Mouse (Mus musculus): Measurements from ENCODE around the gene Olfr15.
"Not testable (repeated sequence)": the region's sequence is repeated elsewhere in the genome, so short reads cannot be mapped to it uniquely, and the experiment has no call there.

The Olfr15 gene

DNA sequence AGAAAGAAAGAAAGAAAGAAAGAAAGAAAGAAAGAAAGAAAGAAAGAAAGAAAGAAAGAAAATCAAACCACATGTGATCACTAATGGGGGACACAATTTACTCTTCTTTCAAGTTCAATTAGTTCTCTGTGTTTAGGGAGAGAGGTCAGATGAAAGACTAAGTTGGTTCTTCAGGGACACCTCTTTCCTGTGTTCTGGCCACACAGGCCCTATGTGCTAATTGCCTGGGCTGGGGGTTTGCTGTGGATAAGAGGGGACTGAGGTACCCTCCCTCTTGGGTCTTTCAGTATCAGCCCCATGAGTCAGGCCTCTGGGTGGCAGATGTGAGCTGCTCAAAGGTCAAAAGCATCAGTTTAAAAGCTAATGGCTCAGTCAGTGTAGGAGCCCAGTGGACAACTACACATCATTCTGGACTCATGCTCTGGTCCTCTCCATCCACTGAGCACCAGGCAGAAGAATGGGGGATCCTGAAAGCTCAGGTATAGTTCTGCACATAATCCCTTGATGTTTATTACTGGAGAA lies at the start of gene Olfr15:
Gene Olfr15, plus strand, starts transcription at position 291 of the 522 bp plus-strand sequence.
- DNase-seq (ENCODE audit: low spot score): no peak

DNA sequence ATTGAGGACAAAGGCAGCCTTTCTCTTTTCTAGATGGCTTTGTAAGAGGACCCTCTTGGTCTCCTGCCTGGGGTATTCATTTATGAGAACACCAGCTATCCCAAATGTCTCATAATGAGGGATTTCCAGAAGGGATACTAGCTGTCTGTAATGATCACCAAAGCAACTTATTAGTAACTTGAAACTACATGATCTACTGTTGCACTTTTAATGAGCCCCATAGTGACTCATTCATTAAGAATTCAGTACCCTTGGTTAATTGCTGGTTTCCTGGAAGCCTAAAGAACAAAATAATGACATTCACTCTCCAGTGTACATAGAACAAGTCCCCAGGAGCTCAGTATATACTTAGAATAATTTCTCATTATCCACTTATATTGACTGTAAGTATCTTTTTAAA lies 49.4 kb upstream of the Olfr15 start:
- DNase-seq (ENCODE audit: low spot score): no peak

GRCm38 (mm10) chr16:3788394-3788793 lies 42.3 kb upstream of the Olfr15 start:
- DNase-seq (ENCODE audit: low spot score): no peak

DNA sequence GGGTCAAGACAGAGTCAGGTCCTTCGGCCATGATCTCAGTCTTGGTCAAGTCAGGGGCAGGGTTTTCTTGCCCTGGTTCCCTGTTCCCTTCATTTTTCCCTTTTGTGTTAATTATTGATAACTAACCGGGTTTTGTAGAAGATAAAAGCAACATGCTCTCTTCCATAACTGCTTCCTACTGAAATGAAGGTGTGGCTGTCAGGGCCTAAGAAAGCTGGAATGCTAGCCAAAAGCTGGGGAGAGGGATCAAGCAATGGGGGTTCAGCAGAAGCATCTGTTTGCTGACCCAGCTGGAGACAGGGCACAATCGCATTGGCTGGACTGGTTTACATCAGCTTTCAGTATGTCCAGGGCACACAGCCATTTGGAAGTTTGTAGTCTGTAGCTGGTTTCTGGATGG lies 22.5 kb upstream of the Olfr15 start:
- DNase-seq (ENCODE audit: low spot score): no peak

- DNase-seq (ENCODE audit: low spot score): not testable (repeated sequence)
These were observed 16.0 kb upstream of the Olfr15 start for GRCm38 (mm10) chr16:3814667-3815066.

DNA sequence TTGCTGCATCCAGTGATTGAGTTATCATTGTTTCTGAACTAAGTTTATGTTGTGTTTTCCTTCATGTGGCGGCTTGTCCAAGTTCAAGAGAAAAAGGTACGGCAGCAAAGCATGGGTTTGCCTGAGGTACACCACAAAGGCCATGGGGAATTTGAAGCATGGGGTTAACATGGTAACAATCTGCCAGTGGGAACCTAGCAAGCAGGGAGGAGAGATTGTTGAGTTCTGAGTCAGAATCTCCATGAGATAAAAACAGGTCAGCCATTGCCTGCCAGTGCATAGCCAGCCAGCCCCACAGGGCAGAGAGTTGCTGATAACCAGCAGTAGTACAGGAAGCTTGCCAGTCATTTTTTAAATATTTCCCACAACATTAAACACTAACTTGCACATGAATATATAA lies 10.5 kb upstream of the Olfr15 start:
- no peak for DNase-seq (ENCODE audit: low spot score)

DNA sequence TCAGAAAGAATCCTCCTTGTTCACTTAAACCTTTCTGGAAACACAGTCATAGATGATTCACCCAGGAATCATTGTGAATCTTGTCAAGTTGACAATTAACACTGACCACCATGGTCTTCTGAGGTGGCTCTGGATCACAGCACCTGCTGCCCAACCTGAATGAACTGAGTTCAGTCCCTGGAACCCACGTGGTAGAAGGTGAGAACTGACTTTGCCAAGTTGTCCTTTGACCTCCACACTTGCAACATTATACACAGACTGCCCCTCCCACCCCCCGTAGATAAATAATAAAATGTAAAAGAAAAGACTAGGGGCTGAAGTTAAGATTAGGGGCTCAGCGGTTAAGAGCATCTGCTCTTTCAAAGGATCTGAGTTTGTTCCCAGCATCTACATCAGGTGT lies 2.7 kb upstream of the Olfr15 start:
- no peak for DNase-seq (ENCODE audit: low spot score)

GRCm38 (mm10) chr16:3829727-3830126 lies 951 bp upstream of the Olfr15 start:
- no peak for DNase-seq (ENCODE audit: low spot score)

- no peak for DNase-seq (ENCODE audit: low spot score)
These were observed 4.8 kb downstream of the Olfr15 start for GRCm38 (mm10) chr16:3835461-3835860.

DNA sequence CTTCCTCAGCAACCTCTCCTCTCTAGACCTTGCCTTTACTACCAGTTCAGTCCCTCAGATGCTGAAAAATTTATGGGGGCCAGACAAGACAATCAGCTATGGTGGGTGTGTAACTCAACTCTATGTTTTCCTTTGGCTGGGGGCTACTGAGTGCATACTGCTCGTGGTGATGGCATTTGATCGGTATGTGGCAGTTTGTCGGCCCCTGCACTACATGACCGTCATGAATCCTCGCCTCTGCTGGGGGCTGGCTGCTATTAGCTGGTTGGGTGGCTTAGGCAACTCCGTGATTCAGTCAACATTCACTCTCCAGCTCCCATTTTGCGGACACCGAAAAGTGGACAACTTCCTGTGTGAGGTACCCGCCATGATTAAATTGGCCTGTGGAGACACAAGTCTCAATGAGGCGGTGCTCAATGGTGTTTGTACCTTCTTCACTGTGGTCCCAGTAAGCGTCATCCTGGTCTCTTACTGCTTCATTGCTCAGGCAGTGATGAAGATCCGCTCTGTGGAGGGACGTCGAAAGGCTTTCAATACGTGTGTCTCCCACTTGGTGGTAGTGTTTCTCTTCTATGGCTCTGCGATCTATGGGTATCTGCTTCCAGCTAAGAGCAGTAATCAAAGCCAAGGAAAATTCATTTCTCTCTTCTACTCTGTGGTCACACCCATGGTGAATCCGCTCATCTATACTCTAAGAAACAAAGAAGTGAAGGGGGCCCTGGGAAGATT lies 8.6 kb downstream of the Olfr15 start:
- no peak for DNase-seq (ENCODE audit: low spot score)

DNA sequence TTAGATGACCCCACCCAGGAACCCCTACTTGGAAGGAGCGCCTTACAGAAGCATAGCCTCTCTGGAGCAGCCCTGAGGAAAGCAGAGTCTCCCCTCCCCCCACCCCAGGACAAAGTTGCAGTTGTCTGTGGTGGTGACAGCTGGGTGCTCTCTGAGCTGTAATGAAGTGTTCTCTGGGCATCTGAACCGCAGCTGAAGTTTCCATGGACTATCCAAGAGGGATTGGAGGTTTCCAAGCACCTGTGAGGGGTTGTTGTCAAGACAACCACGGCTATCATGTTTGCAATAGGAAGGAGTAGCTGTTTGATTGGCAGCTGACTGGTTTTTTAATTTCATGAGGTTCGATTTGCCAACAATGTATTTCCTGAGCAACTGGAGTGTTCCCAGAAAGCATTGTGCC lies 12.3 kb downstream of the Olfr15 start:
- no peak for DNase-seq (ENCODE audit: low spot score)

DNA sequence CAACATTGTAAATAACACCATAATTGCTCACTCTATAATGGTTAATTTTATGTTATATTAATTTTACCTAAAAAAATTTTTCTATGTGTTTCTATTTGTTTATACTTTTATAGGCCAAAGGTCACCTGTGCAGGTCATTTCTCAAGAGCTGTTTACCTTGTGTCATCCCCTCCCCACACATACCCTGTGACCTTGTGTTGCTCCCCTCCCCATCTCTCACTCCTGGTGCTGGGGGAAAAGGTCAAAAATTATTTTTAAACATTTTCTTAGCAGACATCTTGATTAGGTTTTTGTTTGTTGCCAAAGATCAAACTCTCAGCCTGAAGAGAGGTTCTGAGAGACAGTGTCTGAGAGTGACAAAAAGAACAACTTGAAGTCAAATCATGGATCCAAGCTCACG lies 13.1 kb downstream of the Olfr15 start:
- no peak for DNase-seq (ENCODE audit: low spot score)

GRCm38 (mm10) chr16:3846711-3847518 lies 16.2 kb downstream of the Olfr15 start, which contains the start of gene Zfp174:
Zfp174 (plus strand) TSS chr16:3847268.
- peak; percentile 99 for DNase-seq (ENCODE audit: low spot score)

- no peak for DNase-seq (ENCODE audit: low spot score)
These were observed 17.2 kb downstream of the Olfr15 start for GRCm38 (mm10) chr16:3847871-3848270.

DNA sequence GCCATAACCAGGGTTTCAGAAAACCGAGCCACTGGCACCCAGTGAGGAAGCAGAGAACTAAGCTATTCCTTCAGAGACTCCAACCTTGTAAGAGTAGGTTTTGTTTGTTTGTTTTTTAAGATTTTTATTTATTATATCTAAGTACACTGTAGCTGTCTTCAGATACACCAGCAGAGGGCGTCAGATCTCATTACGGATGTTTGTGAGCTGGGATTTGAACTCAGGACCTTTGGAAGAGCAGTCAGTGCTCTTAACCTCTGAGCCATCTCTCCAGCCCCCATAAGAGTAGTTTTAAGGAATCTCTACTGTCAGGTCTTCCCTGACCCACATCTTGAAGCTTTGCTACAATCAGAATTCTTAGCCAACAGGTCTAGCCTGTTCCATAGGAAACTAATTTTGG lies 17.7 kb downstream of the Olfr15 start:
- no peak for DNase-seq (ENCODE audit: low spot score)

DNA sequence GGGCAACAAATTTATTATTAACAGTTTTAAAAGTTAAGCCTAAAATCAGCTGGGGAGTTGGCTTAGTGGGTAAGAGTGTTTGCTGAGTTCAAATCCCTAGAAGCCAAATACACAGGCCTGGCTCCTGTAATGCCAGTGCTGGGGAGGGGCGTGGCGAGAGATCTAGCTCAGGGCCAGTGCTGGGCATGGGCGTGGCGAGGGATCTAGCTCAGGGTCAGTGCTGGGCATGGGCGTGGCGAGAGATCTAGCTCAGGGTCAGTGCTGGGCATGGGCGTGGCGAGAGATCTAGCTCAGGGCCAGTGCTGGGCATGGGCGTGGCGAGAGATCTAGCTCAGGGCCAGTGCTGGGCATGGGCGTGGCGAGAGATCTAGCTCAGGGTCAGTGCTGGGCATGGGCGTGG lies 20.6 kb downstream of the Olfr15 start:
- not testable (repeated sequence) for DNase-seq (ENCODE audit: low spot score)

GRCm38 (mm10) chr16:3852586-3852985 lies 21.9 kb downstream of the Olfr15 start:
- no peak for DNase-seq (ENCODE audit: low spot score)

GRCm38 (mm10) chr16:3854437-3855182 lies 23.9 kb downstream of the Olfr15 start:
- no peak for DNase-seq (ENCODE audit: low spot score)

- DNase-seq (ENCODE audit: low spot score): no peak
These were observed 25.1 kb downstream of the Olfr15 start for GRCm38 (mm10) chr16:3855776-3856175.

- no peak for DNase-seq (ENCODE audit: low spot score)
These were observed 28.6 kb downstream of the Olfr15 start for GRCm38 (mm10) chr16:3859254-3859653.

DNA sequence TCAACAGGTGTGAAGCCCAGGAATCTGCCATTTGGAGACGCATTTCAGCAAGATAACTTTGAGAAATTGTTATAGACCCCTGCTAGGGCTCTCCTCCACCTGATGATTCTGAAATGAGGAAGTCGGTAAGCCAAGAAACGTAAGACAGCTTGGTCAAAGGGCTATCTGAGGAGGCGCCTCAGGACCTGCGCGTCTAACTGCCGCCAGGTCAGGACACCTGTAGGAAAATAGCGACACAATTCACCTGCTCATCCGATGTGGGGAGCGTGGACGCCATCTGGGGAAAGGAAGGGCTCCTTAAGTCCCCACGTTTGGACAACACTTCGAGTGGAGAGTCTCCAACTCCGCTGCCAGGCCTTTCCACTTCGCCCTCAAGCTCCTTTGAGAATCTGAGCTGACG lies 41.1 kb downstream of the Olfr15 start:
- DNase-seq (ENCODE audit: low spot score): no peak
